Comparison of ENCODE assay signal across 9 mouse cellular contexts in genomic region chr13:93547641-93548040, GRCm38 (mm10).
"Had no signal": no experiment of that assay in that cellular context is flagged by ENCODE, and none has a peak within 500 bp of the region (broad histone marks: within the 10 kb centered on the region; RNA-seq: fewer than 3 reads in every experiment).

No protein-coding gene starts in this region.

- ATAC-seq: liver, embryonic 12.5 days; midbrain, embryonic 13.5 days had no signal

- H3K4me3 ChIP-seq: left cerebral cortex, adult 2 months; limb, embryonic 10.5 days; liver, embryonic 12.5 days; midbrain, embryonic 13.5 days; neural tube, embryonic 15.5 days had no signal

- H3K4me1 ChIP-seq: liver, embryonic 12.5 days; midbrain, embryonic 13.5 days; neural tube, embryonic 15.5 days had no signal

- H3K4me2 ChIP-seq: liver, embryonic 12.5 days; midbrain, embryonic 13.5 days; neural tube, embryonic 15.5 days had no signal

- H3K36me3 ChIP-seq: limb, embryonic 10.5 days; liver, embryonic 12.5 days; midbrain, embryonic 13.5 days; neural tube, embryonic 15.5 days had no signal

- H3K9me3 ChIP-seq: limb, embryonic 10.5 days; liver, embryonic 12.5 days; midbrain, embryonic 13.5 days; neural tube, embryonic 15.5 days had no signal

- H3K27me3 ChIP-seq: liver, embryonic 12.5 days; midbrain, embryonic 13.5 days; neural tube, embryonic 15.5 days had no signal

- H3K9ac ChIP-seq: liver, embryonic 12.5 days; midbrain, embryonic 13.5 days; neural tube, embryonic 15.5 days had no signal

- DNase-seq: kidney, adult 18-20 months; lung, postnatal 36 days; right cerebral cortex, adult 18-20 months; right cerebral cortex, postnatal 25 days had no signal

- H3K27ac ChIP-seq: left cerebral cortex, adult 2 months; limb, embryonic 10.5 days; liver, embryonic 12.5 days; midbrain, embryonic 13.5 days; neural tube, embryonic 15.5 days had no signal
